Mouse (Mus musculus) testis, adult 10 weeks (tissue): ENCODE results near the gene Tpk1. TPM values are rescaled to one million over a fixed set of nuclear protein-coding genes. Genes with fewer than 3 reads are reported as not detected.

ENCODE experiments used
- polyA plus RNA-seq: library from polyadenylated mRNA; stranded (reverse); fragments of 350-450 nt; fragmentation: Illumina TruSeq; extraction: RNeasy Lipid Tissue Mini Kit (QIAGEN cat#74804); gene quantifications from one replicate; pipeline ENCODE4 v1.2.3, GENCODE M21; 2014; ENCODE audit warnings: low read depth, low replicate concordance

The Tpk1 gene
- polyA plus RNA-seq, result 3.7 TPM

GRCm38 (mm10) chr6:43665677-43666546, at the start of gene Tpk1:
TSS of gene Tpk1 (minus strand) at chr6:43666278.

GRCm38 (mm10) chr6:43309454-43309853, 356.6 kb downstream of the Tpk1 start, which contains the start of gene Nobox:
TSS of gene Nobox (minus strand) at chr6:43309554.

